Mouse (Mus musculus): ENCODE data around the gene Grem1.

The Grem1 gene

GRCm38 (mm10) chr2:113756924-113757524 is 1.4 kb downstream of the Grem1 start:
- DNase-seq, result peak; percentile 53 to 62

GRCm38 (mm10) chr2:113749721-113750120 is 8.7 kb downstream of the Grem1 start:
- DNase-seq, result no peak

- DNase-seq, result no peak
These were observed 9.1 kb downstream of the Grem1 start for GRCm38 (mm10) chr2:113749309-113749708.

GRCm38 (mm10) chr2:113728581-113728980 is 29.9 kb downstream of the Grem1 start:
- DNase-seq, result no peak

- no peak for DNase-seq
These were observed 43.6 kb downstream of the Grem1 start for GRCm38 (mm10) chr2:113714801-113715200.

- DNase-seq, result no peak
These were observed 45.0 kb downstream of the Grem1 start for GRCm38 (mm10) chr2:113713406-113713805.

GRCm38 (mm10) chr2:113707507-113707906 is 50.9 kb downstream of the Grem1 start:
- no peak for DNase-seq

GRCm38 (mm10) chr2:113701507-113701906 is 56.9 kb downstream of the Grem1 start:
- no peak for DNase-seq

- DNase-seq, result no peak
These were observed 61.8 kb downstream of the Grem1 start for GRCm38 (mm10) chr2:113696647-113697046.

- no peak for DNase-seq
These were observed 62.2 kb downstream of the Grem1 start for GRCm38 (mm10) chr2:113696222-113696621.

All from cerebellum, postnatal 14 days (tissue).